Mouse (Mus musculus) left cerebral cortex, postnatal 36 days (tissue): ENCODE data around the gene Pik3r2. TPM values are rescaled to one million over a fixed set of nuclear protein-coding genes. Genes with fewer than 3 reads are reported as not detected.

Experiments used
- DNase-seq, 2 experiments: peaks; one replicate each; pipeline ENCODE4 v3.0.0; 2021 to 2022; ENCODE audit warnings: low spot score in 2 of 2, mixed read lengths in 1 of 2
- intact Hi-C: fragments of 180-260 bp; cut with DNase I; formaldehyde crosslinking; loops from one replicate; pipeline ENCODE4 v1.15.1; 2025
- total RNA-seq, 2 experiments: library from RNA; stranded (reverse); gene quantifications; 2 replicates each; pipeline ENCODE4 v1.2.3; 2021

The Pik3r2 gene
- total RNA-seq, 2 experiments from 2014 or later, result 152 to 164 TPM

GRCm38 (mm10) chr8:70775851-70776495, 540 bp downstream of the Pik3r2 start:
- intact Hi-C loops, result loop anchor here (2.0 kb wide), 1 partner anchor 17 kb away; no protein-coding TSS in a partner anchor
- DNase-seq, result peak in 1 of 2 experiments; percentile 32

- no peak for DNase-seq
- intact Hi-C loops, result no loop called here
Measured at GRCm38 (mm10) chr8:70775227-70775626, 1.3 kb downstream of the Pik3r2 start.

- intact Hi-C loops, result no loop called here
- no peak for DNase-seq
Measured at GRCm38 (mm10) chr8:70774740-70775139, 1.8 kb downstream of the Pik3r2 start.

- intact Hi-C loops, result no loop called here
- DNase-seq, result peak; percentile 61 to 64
Measured at GRCm38 (mm10) chr8:70773833-70774232, 2.7 kb downstream of the Pik3r2 start.

GRCm38 (mm10) chr8:70773410-70773809, 3.1 kb downstream of the Pik3r2 start:
- DNase-seq, result no peak
- intact Hi-C loops, result no loop called here

- DNase-seq, result no peak
- intact Hi-C loops, result no loop called here
Measured at GRCm38 (mm10) chr8:70772890-70773289, 3.6 kb downstream of the Pik3r2 start.

GRCm38 (mm10) chr8:70772075-70772474, 4.4 kb downstream of the Pik3r2 start:
- DNase-seq, result no peak
- intact Hi-C loops, result no loop called here

GRCm38 (mm10) chr8:70771217-70771616, 5.3 kb downstream of the Pik3r2 start:
- no peak for DNase-seq
- intact Hi-C loops, result no loop called here

- intact Hi-C loops, result no loop called here
Measured at GRCm38 (mm10) chr8:70770748-70771147, 5.8 kb downstream of the Pik3r2 start.

GRCm38 (mm10) chr8:70769858-70770257, 6.7 kb downstream of the Pik3r2 start:
- DNase-seq, result no peak
- intact Hi-C loops, result loop anchor here (5.0 kb wide), 1 partner anchor 72 kb away; no protein-coding TSS in a partner anchor

More at GRCm38 (mm10) chr8:70770748-70771147, 5.8 kb downstream of the Pik3r2 start:
- no peak for DNase-seq

- intact Hi-C loops, result loop anchor here (5.0 kb wide), 1 partner anchor 73 kb away; no protein-coding TSS in a partner anchor
- peak; percentile 92 to 94 for DNase-seq
Measured at GRCm38 (mm10) chr8:70769359-70769758, 7.2 kb downstream of the Pik3r2 start.

GRCm38 (mm10) chr8:70768956-70769355, 7.6 kb downstream of the Pik3r2 start:
- intact Hi-C loops, result loop anchor here (5.0 kb wide), 1 partner anchor 73 kb away; no protein-coding TSS in a partner anchor
- no peak for DNase-seq

- no peak for DNase-seq
- intact Hi-C loops, result loop anchor here (5.0 kb wide), 1 partner anchor 74 kb away; no protein-coding TSS in a partner anchor
Measured at GRCm38 (mm10) chr8:70768231-70768776, 8.2 kb downstream of the Pik3r2 start.

GRCm38 (mm10) chr8:70767503-70767902, 9.0 kb downstream of the Pik3r2 start:
- intact Hi-C loops, result loop anchor here (5.0 kb wide), 1 partner anchor 75 kb away; no protein-coding TSS in a partner anchor
- DNase-seq, result no peak

GRCm38 (mm10) chr8:70766571-70767440, 9.7 kb downstream of the Pik3r2 start:
- DNase-seq, result no peak
- intact Hi-C loops, result loop anchor here (5.0 kb wide), 1 partner anchor 75 kb away; no protein-coding TSS in a partner anchor

GRCm38 (mm10) chr8:70765838-70766570, 10.5 kb downstream of the Pik3r2 start:
- intact Hi-C loops, result loop anchor here (5.0 kb wide), 1 partner anchor 76 kb away; no protein-coding TSS in a partner anchor
- no peak for DNase-seq

GRCm38 (mm10) chr8:70765329-70765728, 11.2 kb downstream of the Pik3r2 start:
- intact Hi-C loops, result loop anchor here (5.0 kb wide), 1 partner anchor 77 kb away; no protein-coding TSS in a partner anchor

GRCm38 (mm10) chr8:70764676-70765075, 11.8 kb downstream of the Pik3r2 start:
- intact Hi-C loops, result loop anchor here (5.0 kb wide), 2 partner anchors 33 to 78 kb away; no protein-coding TSS in a partner anchor
- no peak for DNase-seq

More at GRCm38 (mm10) chr8:70765329-70765728, 11.2 kb downstream of the Pik3r2 start:
- no peak for DNase-seq

GRCm38 (mm10) chr8:70764026-70764425, 12.5 kb downstream of the Pik3r2 start:
- intact Hi-C loops, result loop anchor here (5.0 kb wide), 1 partner anchor 33 kb away; no protein-coding TSS in a partner anchor
- DNase-seq, result no peak
